Mouse (Mus musculus) E14TG2a.4 (cell line): ENCODE measurements at regions not wholly inside any gene's neighbourhood (a gene's known extent, or its start where the extent isn't known, plus 50 kb on each side); places are given as distances from the start of the nearest gene placed in this dataset.

Experiments used
- CTCF ChIP-seq: conservative IDR thresholded peaks from 2 replicates; pipeline ENCODE4 v1.5.1; 2014; ENCODE audit warnings: low read length
- NANOG ChIP-seq: IDR thresholded peaks from 2 replicates; pipeline ENCODE4 v1.6.1; 2014; ENCODE audit warnings: borderline replicate concordance, low read length, mixed read lengths
- POU5F1 ChIP-seq: IDR thresholded peaks from 2 replicates; pipeline ENCODE4 v1.6.1; 2014; ENCODE audit warnings: low read length, borderline replicate concordance

- no peak for TF ChIP-seq CTCF
- TF ChIP-seq POU5F1, result no peak
- TF ChIP-seq NANOG, result no peak
Measured at GRCm38 (mm10) chr1:98169352-98169751, 73.9 kb upstream of the Pam start.
